In the genomic region with DNA sequence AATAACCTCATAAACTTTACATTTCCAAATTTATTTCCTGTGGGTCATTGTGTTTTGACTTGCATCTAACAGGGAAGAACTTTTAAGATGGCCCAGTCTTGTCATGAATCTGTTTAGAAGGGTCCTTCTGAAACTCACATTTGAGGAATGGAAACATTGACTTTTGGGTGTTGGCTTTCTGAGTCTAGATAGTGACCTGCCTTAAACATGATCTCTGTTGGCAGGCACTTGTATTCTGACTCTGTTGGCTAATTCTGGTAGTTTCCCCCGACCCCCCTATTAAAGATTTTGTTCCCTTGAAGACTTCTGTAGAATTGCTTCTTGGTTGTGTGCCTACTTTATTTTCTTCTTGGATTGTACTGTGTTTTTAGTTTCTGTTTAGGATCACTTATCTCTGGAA, we compare ENCODE assay signal across 11 mouse cellular contexts. TPM values are rescaled to one million over a fixed set of nuclear protein-coding genes. Genes with fewer than 3 reads are reported as not detected.
DNase-seq lines count a peak whose midpoint lies in the region; ATAC-seq and TF ChIP-seq lines count a peak whose summit lies in the region.
"Had no signal": no experiment of that assay in that cellular context is flagged by ENCODE, and none has a peak within 500 bp of the region (broad histone marks: within the 10 kb centered on the region; RNA-seq: fewer than 3 reads in every experiment).

No protein-coding gene starts in this region.

- H3K36me3 ChIP-seq in forebrain, embryonic 14.5 days (ENCODE audit: control insufficient read depth, insufficient read depth, low read length) = no peaks in the 10 kb centered on the region
- no peaks in the 10 kb centered on the region for H3K36me3 ChIP-seq in forebrain, embryonic 11.5 days (ENCODE audit: control insufficient read depth, insufficient read depth, low read length)
- H3K36me3 ChIP-seq in embryonic facial prominence, embryonic 14.5 days (ENCODE audit: control insufficient read depth, insufficient read depth, low read length) = no peaks in the 10 kb centered on the region
- H3K36me3 ChIP-seq in midbrain, postnatal 0 days (ENCODE audit: insufficient read depth, low read length) = no peaks in the 10 kb centered on the region

- WGBS in forebrain, embryonic 14.5 days = 83% methylated on average over 1 of the region's 1 CpGs
- WGBS in forebrain, embryonic 11.5 days = 91% methylated on average over 1 of the region's 1 CpGs
- WGBS in embryonic facial prominence, embryonic 14.5 days = 76% methylated on average over 1 of the region's 1 CpGs
- WGBS in midbrain, postnatal 0 days = 91% methylated on average over 1 of the region's 1 CpGs

- ATAC-seq in forebrain, embryonic 14.5 days = no peak
- ATAC-seq in forebrain, embryonic 11.5 days (replicated peaks; ENCODE audit: low FRiP score) = no peak
- ATAC-seq in embryonic facial prominence, embryonic 14.5 days (ENCODE audit: low read depth) = no peak
- no peak for ATAC-seq in midbrain, postnatal 0 days (ENCODE audit: low FRiP score)
- no peak for ATAC-seq in erythroid progenitor cell, adult 5-6 weeks (replicated peaks; ENCODE audit: low FRiP score, poor library complexity, severe bottlenecking)

- no peaks in the 10 kb centered on the region for H3K27me3 ChIP-seq in forebrain, embryonic 14.5 days (replicated peaks; ENCODE audit: control insufficient read depth, insufficient read depth, low read length)
- H3K27me3 ChIP-seq in forebrain, embryonic 11.5 days (ENCODE audit: control insufficient read depth, insufficient read depth, low read length) = no peaks in the 10 kb centered on the region; the same call in 1 of the 2 replicates
- no peaks in the 10 kb centered on the region for H3K27me3 ChIP-seq in embryonic facial prominence, embryonic 14.5 days (replicated peaks; ENCODE audit: control insufficient read depth, insufficient read depth, low read length)
- H3K27me3 ChIP-seq in midbrain, postnatal 0 days (ENCODE audit: insufficient read depth, low read length) = no peaks in the 10 kb centered on the region

- H3K9me3 ChIP-seq in forebrain, embryonic 14.5 days (replicated peaks; ENCODE audit: control insufficient read depth, low read length) = no peaks in the 10 kb centered on the region
- H3K9me3 ChIP-seq in forebrain, embryonic 11.5 days (ENCODE audit: control insufficient read depth, low read length) = no peaks in the 10 kb centered on the region
- H3K9me3 ChIP-seq in embryonic facial prominence, embryonic 14.5 days (ENCODE audit: control insufficient read depth, low read length) = no peaks in the 10 kb centered on the region
- no peaks in the 10 kb centered on the region for H3K9me3 ChIP-seq in midbrain, postnatal 0 days (ENCODE audit: low read length)

- TF ChIP-seq CTCF in layer of hippocampus, adult 2 months (conservative IDR thresholded peaks at IDR 0.05) = no peak
- TF ChIP-seq CTCF in midbrain, postnatal 0 days (IDR thresholded peaks at IDR 0.05) = no peak

- H3K4me3 ChIP-seq in forebrain, embryonic 14.5 days (ENCODE audit: low read depth, low read length) = no peak overlapping the region
- no peak overlapping the region for H3K4me3 ChIP-seq in forebrain, embryonic 11.5 days (ENCODE audit: low read depth, low read length)
- peak overlapping the region; percentile 74; the same call in 1 of the 2 replicates for H3K4me3 ChIP-seq in layer of hippocampus, adult 2 months
- H3K4me3 ChIP-seq in embryonic facial prominence, embryonic 14.5 days (ENCODE audit: low read depth, low read length) = no peak overlapping the region
- H3K4me3 ChIP-seq in midbrain, postnatal 0 days (ENCODE audit: low read depth, low read length) = peak overlapping the region; percentile 89; the same call in 1 of the 2 replicates

- H3K9ac ChIP-seq in forebrain, embryonic 14.5 days (ENCODE audit: low read length) = no peak overlapping the region
- H3K9ac ChIP-seq in forebrain, embryonic 11.5 days (ENCODE audit: low read length) = no peak overlapping the region
- no peak overlapping the region for H3K9ac ChIP-seq in embryonic facial prominence, embryonic 14.5 days (ENCODE audit: low read depth, low read length)
- H3K9ac ChIP-seq in midbrain, postnatal 0 days (replicated peaks; ENCODE audit: low read length, poor library complexity, severe bottlenecking) = no peak overlapping the region

- DNase-seq in forebrain, embryonic 14.5 days (ENCODE audit: low spot score) = no peak
- DNase-seq in forebrain, embryonic 11.5 days (ENCODE audit: low spot score) = no peak
- DNase-seq in layer of hippocampus, adult 2 months (ENCODE audit: low spot score in 2 of 2) = no peak
- DNase-seq in layer of hippocampus, postnatal 14 days (ENCODE audit: low spot score in 2 of 2) = no peak
- DNase-seq in embryonic facial prominence, embryonic 14.5 days (ENCODE audit: low spot score) = no peak
- no peak for DNase-seq in midbrain, postnatal 0 days (ENCODE audit: low spot score)
- DNase-seq in B cell, adult 2 months = no peak
- DNase-seq: cerebellum, adult 18-20 months had no signal

- H3K4me2 ChIP-seq in forebrain, embryonic 14.5 days (ENCODE audit: low read length) = peak overlapping the region; percentile 72
- H3K4me2 ChIP-seq in forebrain, embryonic 11.5 days (ENCODE audit: low read depth, low read length, severe bottlenecking) = no peak overlapping the region
- H3K4me2 ChIP-seq in embryonic facial prominence, embryonic 14.5 days (ENCODE audit: low read depth, low read length) = peak overlapping the region; percentile 23; the same call in 1 of the 2 replicates
- H3K4me2 ChIP-seq in midbrain, postnatal 0 days (ENCODE audit: low read depth, low read length, poor library complexity, severe bottlenecking) = 0 out of 2 replicates have a peak overlapping the region, but pooled peaks have one; percentile 81

- H3K4me1 ChIP-seq in forebrain, embryonic 14.5 days (ENCODE audit: control insufficient read depth, insufficient read depth, low read length) = no peaks in the 10 kb centered on the region
- H3K4me1 ChIP-seq in forebrain, embryonic 11.5 days (replicated peaks; ENCODE audit: control insufficient read depth, insufficient read depth, low read length) = no peaks in the 10 kb centered on the region
- H3K4me1 ChIP-seq in embryonic facial prominence, embryonic 14.5 days (ENCODE audit: control insufficient read depth, insufficient read depth, low read length) = peaks cover 12% of the 10 kb centered on the region; the same call in 1 of the 2 replicates
- no peaks in the 10 kb centered on the region for H3K4me1 ChIP-seq in midbrain, postnatal 0 days (ENCODE audit: insufficient read depth, low read length)

- H3K27ac ChIP-seq in forebrain, embryonic 14.5 days (ENCODE audit: low read depth, low read length) = no peak overlapping the region
- H3K27ac ChIP-seq in forebrain, embryonic 11.5 days (ENCODE audit: low read depth, low read length) = no peak overlapping the region
- peak overlapping the region; percentile 86; the same call in 1 of the 2 replicates for H3K27ac ChIP-seq in layer of hippocampus, adult 2 months
- no peak overlapping the region for H3K27ac ChIP-seq in embryonic facial prominence, embryonic 14.5 days (replicated peaks; ENCODE audit: low read depth, low read length)
- no peak overlapping the region for H3K27ac ChIP-seq in midbrain, postnatal 0 days (ENCODE audit: low read depth, low read length)

RNA-seq across cellular contexts. Expression of a gene that starts 1.9 kb away (rescaled TPM):
- 45.2 and 46.7 TPM in 2 replicates for polyA plus RNA-seq in forebrain, embryonic 14.5 days (2014; fragmentation: Nextera tagmentation; extraction: Ambion mirVana)
- polyA plus RNA-seq in forebrain, embryonic 11.5 days (2014; fragmentation: Nextera tagmentation; extraction: Ambion mirVana) = 45.1 and 45.2 TPM in 2 replicates
- 100 to 1,000 TPM; 213 to 225 TPM for total RNA-seq in layer of hippocampus, adult 2 months (2021)
- 100 to 1,000 TPM; 209 to 210 TPM for total RNA-seq in layer of hippocampus, postnatal 14 days (2021)
- polyA plus RNA-seq in embryonic facial prominence, embryonic 14.5 days (2014; fragmentation: Nextera tagmentation; extraction: Ambion mirVana) = 40.9 and 45.3 TPM in 2 replicates
- total RNA-seq in midbrain, postnatal 0 days (2014; rRNA removed) = 102 and 148 TPM in 2 replicates
- 57.6 and 58.7 TPM in 2 replicates for polyA plus RNA-seq in midbrain, postnatal 0 days (2015; fragmentation: Nextera tagmentation; extraction: Ambion mirVana)
- total RNA-seq in erythroid progenitor cell, adult 5-6 weeks (2015; ENCODE audit: low replicate concordance) = 121 and 126 TPM in 2 replicates
- total RNA-seq in erythroid progenitor cell, adult 5-6 weeks (2017; ENCODE audit: low replicate concordance) = 137 and 170 TPM in 2 replicates

RNA-seq across cellular contexts. Expression of a gene that starts 47.7 kb away (rescaled TPM):
- polyA plus RNA-seq in forebrain, embryonic 14.5 days (2014; fragmentation: Nextera tagmentation; extraction: Ambion mirVana) = 0.59 and 0.66 TPM in 2 replicates
- 0.12 and 0.23 TPM in 2 replicates for polyA plus RNA-seq in forebrain, embryonic 11.5 days (2014; fragmentation: Nextera tagmentation; extraction: Ambion mirVana)
- total RNA-seq in layer of hippocampus, adult 2 months (2021) = under 1 TPM; 0.79 to 0.86 TPM
- 1 to 10 TPM; 1.3 to 1.6 TPM for total RNA-seq in layer of hippocampus, postnatal 14 days (2021)
- polyA plus RNA-seq in embryonic facial prominence, embryonic 14.5 days (2014; fragmentation: Nextera tagmentation; extraction: Ambion mirVana) = 0.24 and 0.37 TPM in 2 replicates
- 0.57 and 0.77 TPM in 2 replicates for total RNA-seq in midbrain, postnatal 0 days (2014; rRNA removed)
- 0.41 and 0.80 TPM in 2 replicates for polyA plus RNA-seq in midbrain, postnatal 0 days (2015; fragmentation: Nextera tagmentation; extraction: Ambion mirVana)
- not detected in 2 replicates for total RNA-seq in erythroid progenitor cell, adult 5-6 weeks (2015; ENCODE audit: low replicate concordance)
- total RNA-seq in erythroid progenitor cell, adult 5-6 weeks (2017; ENCODE audit: low replicate concordance) = not detected in 2 replicates
- total RNA-seq: liver, adult 2 months had no signal
- polyA plus RNA-seq: large intestine, adult 2 months; liver, adult 2 months had no signal

Comparison
In these comparisons a context has a peak if more than half of its experiments do, and no peak if none do; other contexts are left out.
1. H3K4me3 ChIP-seq: peak in layer of hippocampus, adult 2 months (single experiment) and midbrain, postnatal 0 days (single experiment); none in forebrain, embryonic 14.5 days (single experiment), forebrain, embryonic 11.5 days (single experiment) and embryonic facial prominence, embryonic 14.5 days (single experiment).